Mouse (Mus musculus) ZHBTc4 (cell line): ENCODE results near the gene Rad51c.
A peak's percentile ranks its signal among the peaks of the same experiment; 100 is the strongest.
"Not testable (repeated sequence)": the region's sequence is repeated elsewhere in the genome, so short reads cannot be mapped to it uniquely, and the experiment has no call there.

ENCODE experiments used
- DNase-seq: peaks from one replicate; pipeline ENCODE4 v3.0.0-alpha.2; 2011; ENCODE audit warnings: low read depth, low spot score

The Rad51c gene

DNA sequence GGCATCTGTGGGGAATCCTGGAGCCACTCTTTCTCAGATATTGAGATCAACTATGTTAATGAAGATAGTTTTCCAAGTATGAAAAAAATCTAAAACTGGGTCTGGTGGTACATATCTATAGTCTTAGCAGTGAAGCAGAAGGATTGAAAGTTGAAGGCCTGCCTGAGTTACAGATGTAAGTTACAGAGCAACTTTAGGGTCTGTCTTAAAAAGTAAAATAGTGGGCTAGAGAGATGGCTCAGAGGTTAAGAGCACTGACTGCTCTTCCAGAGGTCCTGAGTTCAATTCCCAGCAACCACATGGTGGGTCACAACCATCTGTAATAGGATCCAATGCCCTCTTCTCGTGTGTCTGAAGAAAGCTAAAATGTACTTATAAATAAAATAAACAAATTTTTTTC lies 27.7 kb upstream of the Rad51c start:
- no peak for DNase-seq

DNA sequence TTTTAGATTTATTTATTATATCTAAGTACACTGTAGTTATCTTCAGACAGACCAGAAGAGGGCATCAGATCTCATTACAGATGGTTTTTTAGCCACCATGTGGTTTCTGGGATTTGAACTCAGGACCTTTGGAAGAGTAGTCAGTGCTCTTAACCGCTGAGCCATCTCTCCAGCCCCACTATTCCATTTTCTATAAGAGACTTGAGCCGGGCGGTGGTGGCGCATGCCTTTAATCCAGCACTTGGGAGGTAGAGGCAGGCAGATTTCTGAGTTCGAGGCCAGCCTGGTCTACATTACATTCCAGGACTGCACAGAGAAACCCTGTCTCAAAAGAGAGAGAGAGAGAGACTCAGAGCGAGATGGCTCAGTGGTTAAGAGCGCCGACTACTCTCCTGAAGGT lies 27.1 kb upstream of the Rad51c start:
- not testable (repeated sequence) for DNase-seq

DNA sequence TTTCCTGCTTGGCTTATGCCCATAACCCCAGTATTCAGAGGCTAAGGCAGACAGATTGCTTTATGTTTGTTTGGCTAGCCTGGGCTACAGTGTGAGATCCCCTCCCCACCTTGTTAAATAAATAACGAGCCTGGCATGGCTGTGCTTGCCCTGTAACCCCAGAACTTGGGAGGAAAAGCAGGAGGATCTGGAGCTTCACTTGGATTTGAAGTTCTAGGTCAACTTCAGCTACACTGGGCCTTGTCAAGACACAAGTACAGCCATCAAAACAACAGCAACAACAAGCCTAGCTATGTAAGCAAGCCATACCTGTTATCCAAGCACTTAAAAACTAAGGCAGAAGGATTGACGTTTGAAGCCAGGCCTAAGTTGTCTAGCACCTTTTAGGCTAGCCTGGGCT lies 25.6 kb upstream of the Rad51c start:
- no peak for DNase-seq

DNA sequence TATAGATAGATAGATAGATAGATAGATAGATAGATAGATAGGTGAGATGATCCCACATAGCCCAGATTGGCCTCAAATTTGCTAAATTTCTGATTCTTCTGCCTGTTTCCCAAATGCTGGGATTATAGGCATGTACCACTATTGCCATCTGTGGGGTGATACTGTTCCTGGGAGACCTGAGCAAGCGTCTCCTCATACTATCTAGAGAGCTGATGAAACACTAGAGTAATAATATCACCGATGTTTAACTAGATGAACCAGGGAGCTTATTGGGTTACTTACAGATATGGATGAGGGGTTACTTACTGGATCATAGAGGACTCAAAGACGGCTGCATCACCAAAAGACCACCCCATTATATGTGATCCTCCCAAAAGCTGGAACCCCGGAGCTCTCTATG lies 24.6 kb upstream of the Rad51c start:
- no peak for DNase-seq

DNA sequence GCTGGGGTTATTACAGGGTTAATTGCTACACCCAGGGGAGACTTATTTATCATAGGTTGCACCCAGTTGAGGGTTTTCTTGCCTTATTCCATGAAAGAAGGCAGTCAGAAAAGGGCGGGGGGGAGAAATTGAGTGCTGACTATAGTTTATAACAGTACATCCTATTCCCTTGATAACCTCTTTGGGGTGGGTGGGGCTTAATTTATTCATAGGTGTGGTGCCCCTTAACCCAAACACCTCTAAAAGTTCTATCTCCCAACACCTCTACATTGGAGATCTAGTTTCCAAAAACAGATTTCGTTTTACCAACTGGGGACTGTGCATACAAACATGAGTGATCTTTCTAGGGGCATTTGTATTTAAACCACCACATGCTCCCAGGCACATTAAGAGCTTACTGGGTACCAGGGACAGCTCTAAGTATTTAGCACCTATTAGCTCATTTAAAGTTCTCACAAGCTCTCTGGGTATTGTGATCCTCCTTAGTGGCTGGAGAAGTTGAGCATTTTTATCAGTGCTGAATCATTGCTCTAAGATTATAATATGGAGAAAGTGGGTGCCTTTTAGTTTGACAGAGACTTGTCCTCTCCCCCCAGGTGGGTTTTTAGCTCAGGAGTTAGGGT lies 23.4 kb upstream of the Rad51c start:
- DNase-seq, result no peak

DNA sequence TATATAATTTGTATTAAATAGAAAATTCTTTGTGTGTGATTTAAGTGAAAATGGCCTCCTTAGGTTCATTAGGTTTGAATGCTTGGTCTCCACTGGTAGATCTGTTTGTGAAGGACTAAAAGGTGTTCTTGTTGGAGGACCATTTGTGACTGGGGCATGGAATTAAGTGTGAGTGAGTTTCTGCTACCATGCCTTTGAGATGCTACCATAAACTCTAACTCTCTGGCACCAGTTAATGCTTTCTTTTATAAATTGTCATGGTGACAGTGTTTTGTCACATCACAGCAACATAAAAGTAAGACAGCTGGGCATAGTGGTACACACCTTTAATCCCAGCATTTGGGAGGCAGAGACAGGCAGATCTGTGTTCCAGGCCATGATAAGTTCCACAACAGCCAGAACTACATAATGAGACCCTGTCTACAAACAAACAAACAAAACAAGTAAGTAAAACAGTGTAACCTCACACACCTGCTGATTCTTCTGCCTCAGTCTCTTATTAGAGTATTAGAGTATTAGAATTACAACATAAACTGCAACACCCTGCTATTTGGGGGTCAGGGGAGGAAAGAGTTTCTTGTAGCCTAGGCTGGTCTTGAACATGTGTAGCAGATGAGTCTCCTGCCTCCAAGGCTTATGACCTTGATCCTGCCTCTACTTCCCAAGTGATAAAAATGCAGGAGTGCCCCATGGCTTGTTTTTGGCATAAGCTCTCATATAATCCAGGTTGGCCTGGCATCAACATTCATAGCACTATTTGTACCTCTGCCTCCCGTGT lies 22.7 kb upstream of the Rad51c start:
- DNase-seq, result no peak

DNA sequence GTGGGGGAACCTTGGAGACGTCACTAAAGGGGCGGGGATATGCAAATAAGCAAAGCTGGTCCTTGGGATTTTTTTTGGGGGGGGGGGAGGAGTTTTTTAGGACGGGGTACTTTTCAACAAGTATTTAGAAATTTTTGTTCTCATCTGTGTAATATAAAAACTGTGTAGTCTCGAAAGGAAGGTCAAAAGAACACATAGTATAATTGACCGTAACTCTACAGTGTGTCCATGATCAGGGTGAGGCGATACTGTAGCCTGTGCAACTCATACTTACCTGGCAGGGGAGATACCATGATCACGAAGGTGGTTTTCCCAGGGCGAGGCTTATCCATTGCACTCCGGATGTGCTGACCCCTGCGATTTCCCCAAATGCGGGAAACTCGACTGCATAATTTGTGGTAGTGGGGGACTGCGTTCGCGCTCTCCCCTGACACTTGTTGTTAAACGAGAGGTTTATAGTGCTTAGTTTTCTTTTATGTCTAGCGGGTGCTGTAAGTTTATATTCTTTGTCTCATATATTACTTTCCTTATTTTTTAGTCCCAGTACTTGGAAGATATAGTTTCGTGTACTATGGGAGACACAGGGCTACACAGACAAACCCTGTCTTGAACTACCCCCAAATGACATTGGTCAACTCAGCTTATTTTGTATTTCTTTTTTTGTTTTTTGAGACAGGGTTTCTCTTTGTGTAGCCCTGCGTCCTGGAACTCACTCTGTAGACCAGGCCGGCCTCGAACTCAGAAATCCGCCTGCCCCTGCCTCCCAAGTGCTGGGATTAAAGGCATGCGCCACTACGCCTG lies 21.9 kb upstream of the Rad51c start:
- DNase-seq, result peak; percentile 92

DNA sequence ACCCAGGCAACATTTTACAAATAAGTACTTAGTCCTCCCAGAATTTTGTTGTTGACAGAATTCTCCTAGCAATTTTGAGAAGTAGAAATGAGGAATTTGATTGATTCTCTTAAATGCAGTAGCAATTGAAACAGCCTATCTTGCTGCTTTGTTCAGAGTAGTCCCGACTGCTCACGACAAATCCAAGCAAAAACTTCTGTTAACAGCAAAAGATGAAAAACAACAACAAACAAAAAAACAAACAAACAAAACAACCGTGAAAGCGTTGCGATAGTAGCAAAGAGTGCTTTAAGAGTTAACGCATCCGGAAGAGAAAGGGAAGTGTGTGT lies 21.3 kb upstream of the Rad51c start:
- no peak for DNase-seq

DNA sequence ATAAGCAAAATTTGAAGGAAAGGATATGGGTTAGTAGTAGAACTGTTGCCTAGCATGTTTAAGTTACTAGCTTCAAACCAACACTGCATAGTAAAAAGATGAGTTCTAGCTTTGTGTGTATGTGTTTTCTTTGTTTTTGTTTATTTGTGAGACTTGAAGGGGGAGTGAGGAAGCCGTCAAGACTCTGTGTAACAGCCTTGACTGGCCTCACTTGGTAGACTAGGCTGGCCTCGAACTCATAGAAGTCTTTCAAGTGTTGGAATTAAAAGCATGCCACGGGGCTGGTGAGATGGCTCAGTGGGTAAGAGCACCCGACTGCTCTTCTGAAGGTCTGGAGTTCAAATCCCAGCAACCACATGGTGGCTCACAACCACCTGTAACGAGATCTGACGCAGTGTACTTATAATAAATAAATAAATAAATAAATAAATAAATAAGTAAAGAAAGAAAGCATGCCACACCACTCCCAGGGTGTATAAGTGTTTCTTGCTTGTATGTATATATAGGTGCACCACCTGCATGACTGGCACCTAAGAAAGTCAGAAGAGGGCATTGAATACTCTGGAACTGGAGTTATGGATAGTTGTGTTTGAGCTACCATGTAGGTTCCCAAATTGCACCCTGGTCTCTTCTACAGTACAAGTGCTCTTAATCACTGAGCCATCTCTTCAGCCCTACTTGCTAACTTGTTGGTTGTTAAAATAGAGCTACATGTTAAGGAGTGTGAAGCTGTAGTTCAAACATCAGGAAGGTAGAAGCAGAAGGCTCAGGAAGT lies 19.0 kb upstream of the Rad51c start:
- peak; percentile 57 for DNase-seq

DNA sequence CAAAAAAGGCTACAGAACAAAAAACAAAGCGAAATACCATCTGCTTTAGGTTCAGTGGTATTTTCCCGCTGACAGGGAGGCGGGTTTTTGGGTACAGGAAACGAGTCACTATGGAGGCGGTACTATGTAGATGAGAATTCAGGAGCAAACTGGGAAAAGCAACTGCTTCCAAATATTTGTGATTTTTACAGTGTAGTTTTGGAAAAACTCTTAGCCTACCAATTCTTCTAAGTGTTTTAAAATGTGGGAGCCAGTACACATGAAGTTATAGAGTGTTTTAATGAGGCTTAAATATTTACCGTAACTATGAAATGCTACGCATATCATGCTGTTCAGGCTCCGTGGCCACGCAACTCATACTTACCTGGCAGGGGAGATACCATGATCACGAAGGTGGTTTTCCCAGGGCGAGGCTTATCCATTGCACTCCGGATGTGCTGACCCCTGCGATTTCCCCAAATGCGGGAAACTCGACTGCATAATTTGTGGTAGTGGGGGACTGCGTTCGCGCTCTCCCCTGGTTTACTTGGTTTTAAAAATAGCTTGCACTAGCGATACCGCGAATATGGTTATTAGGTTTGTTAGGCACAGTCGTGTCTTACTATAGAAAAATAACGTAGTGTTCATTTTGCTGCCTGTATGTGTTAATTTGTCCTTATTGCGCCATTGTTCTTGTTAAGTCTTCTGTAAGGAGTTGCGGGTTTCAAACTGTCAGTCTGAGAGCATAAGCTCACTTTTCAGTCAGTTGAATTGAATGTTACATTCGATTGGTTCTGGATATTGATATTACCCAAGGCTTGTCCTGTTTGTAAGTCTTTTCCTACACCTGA lies 18.0 kb upstream of the Rad51c start:
- peak; percentile 92 for DNase-seq

DNA sequence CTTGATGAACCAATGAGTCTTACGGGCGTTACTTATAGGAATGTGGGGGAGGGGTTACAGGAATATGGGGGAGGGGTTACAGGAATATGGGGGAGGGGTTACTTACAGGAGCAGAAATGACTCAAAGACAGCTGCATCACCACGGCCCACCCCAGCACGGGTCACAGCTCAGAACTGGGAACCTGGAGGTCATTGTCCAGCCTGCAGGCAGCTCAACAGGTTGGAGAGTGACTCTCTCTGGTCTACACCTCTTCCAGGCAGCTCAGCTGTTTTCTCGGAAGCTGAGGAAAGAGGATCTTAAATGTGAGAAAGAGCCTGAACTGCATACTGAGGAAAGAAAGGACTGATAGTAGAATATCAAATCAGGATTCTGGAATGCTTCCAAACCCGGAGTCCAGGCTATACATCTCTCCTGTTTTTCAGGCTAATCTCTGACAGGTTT lies 17.0 kb upstream of the Rad51c start:
- peak; percentile 58 for DNase-seq

DNA sequence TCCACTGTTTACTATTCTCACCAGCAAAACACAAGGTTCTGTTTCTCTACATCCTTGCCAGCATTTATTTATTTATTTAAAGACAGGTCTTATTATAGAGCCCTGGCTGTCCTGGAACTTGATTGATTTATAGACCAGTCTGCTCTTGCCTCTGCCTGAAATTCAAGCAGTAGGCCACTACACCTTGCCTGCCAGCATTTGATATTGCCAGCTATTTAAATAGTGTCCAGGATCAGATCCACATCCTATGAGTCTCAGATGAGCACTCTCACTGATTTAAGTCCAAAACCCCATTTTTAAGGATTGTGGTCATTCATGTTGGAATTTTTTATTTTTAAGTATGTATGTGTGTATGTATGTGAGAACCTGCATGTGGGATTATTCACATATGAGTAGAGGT lies 16.1 kb upstream of the Rad51c start:
- DNase-seq, result no peak

DNA sequence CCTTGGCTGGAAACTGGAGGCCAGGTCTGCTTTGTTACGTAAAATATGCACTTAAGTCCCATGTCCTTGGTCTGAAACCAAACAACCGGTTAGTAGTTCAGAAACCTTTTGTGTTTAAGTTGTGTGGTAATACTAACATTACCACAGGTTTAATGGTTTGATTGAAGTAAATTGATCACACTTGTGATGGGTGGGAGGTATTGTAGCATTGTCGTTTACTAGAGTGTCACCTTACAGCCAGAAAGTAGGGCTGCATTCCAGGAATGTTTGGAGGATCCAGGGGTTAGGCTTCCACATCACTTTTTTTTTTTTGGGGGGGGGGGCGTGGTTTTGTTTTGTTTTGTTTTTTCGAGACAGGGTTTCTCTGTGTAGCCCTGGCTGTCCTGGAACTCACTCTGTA lies 11.4 kb upstream of the Rad51c start:
- DNase-seq, result peak; percentile 81

DNA sequence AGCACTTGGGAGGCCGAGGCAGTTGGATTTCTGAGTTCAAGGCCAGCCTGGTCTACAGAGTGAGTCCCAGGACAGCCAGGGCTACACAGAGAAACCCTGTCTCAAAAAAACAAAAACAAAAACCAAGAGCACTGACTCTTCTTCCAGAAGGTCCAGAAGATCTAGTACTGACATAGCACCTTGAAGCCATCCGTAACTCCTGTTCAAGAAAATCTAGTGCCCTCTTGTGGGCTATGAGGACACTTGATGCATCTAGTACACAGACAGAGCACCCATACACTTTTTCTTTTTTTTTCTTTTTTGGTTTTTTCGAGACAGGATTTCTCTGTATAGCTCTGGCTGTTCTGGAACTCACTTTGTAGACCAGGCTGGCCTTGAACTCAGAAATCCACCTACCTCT lies 8.7 kb upstream of the Rad51c start:
- peak; percentile 55 for DNase-seq

DNA sequence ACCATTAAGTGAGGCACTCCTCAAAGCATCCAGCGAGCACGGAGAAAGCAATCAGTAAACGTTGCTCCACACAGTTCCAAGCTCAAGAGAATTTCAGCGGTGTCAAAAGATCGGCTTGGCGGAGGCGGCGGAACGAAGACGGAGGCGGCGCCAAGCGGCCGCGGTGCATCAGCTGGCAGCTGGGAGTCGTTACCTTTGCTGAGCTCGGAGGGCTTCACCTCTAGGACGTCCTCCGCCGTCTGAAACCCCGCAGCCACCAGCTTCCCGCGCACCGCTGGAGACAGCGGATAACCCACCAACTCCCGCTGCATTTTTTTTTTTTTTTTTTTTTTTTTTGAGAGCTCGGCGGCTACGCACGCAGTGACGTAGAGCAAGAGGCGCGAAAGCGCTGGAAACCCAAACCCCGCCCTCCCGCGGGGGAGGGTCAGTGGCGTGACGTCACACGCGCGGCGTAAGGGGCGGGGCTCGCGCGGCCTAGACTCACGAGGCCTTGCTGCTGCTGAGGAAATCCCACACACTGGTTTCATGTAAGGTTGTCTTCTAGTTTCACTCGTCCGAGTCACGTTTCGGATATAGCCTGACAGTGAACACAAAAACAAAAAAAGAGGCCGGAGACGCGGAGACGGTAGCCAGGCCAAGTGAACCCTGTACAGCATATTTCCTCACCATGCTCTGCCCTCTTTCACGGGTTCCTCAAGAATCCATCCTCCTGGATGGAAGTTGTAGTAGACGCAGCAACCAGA lies 472 bp downstream of the Rad51c start:
- peak; percentile 99 for DNase-seq

DNA sequence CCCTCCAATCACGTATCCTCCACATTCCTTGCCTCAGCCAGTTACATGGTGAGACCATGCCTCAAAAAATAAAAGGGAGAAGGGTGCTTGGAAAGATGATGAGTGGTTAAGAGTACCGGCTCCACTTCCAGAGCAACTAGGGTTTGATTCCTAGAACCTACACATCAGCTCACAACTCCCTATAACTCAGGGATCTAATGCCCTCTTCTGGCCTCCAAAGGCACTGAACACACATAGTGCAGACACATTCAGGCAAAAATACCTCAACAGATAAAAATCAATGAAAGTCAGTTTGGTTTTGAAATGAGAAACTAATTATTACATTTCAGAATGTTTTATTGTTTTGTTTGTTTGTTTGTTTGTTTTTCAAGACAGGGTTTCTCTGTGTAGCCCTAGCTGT lies 6.4 kb downstream of the Rad51c start:
- peak; percentile 49 for DNase-seq

DNA sequence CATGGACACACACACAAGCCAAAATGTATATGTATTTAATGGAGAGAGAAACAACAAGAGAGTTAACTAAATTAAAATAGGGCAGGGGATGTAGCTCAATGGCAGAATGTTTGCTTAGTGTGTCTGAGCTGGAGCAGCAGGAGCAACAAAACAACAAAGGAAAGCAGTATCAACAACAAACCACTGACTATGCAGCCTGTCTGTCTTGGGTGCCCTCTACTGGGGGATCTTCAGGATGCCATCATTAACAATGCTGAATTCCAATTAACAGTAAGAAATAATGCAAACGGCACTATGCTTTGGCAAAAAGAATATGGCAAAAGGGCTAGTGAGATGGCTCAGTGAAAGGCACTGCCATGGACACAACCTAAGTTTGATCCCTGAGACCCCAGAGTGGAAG lies 10.9 kb downstream of the Rad51c start:
- peak; percentile 48 for DNase-seq

DNA sequence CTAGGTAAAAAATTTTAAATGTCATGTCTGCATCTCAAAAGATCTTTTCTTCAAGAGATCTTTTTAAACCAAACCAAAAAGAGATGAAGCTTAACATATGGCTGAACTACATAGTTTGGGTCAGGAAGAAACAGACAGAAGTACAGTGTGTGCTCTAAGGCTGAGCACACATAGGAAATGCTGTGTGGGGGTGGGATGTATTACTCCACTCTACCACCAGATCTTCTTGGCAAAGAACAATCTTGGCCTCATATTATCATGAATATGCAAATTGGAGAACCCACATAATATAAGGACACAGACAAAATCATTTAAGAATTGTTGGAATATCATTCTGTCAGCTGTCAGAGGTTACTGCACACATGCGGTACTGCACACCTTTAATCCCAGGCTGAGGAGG lies 19.1 kb downstream of the Rad51c start:
- no peak for DNase-seq

DNA sequence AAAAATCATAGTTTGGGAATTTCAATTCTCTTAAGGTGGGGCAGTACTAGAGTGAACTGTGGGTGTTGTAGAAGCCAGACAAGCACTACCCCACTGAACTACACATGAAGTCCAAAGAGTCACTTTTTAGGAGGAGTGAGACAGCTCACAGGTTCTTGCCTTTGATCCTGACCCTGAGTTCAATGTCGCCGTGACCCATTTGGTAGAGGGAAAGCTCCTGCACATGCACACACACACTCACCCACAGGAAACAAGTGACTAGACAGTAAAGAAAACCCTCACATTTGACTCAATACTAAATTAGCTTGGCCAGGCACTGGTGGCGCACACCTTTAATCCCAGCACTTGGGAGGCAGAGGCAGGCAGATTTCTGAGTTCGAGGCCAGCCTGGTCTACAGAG lies 20.2 kb downstream of the Rad51c start:
- DNase-seq, result no peak

DNA sequence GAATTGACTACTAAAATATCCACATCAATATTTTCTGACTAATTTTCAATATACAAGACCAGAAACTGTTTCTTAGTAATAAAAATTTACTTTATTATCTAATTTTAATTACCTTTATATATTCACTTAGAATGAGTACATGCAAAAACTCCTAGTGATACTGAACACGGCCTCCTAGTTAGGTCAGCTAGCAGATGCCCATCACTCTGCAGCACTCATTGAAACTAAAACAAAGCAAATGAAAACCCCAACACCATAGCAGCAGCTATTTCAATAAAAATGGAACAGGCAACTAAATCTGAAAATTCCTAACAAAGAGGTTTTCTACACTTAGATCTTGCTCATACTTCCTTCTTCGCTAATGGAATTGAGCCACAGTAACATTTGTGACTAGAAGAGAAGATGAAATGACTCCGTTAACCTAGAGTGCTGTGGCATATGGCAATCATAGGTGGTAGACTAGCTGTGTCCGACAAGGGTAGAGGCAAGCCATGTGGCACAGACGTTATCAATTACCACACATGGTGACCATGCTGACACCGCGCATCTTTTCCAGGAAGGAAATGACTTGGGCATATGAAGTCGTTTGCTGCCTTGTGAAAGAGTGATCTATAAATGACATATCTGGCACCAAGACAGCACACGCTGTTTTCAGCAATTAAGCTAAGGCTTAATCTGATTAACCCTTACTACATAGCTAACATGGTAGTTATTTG lies 36.7 kb downstream of the Rad51c start:
- no peak for DNase-seq
